Mouse (Mus musculus) right cerebral cortex, postnatal 4 days (tissue): Measurements from ENCODE around the gene Vgll4.

ENCODE experiments used
- DNase-seq: peaks from one replicate; pipeline ENCODE4 v3.0.0-alpha.2; 2022

Vgll4 gene

GRCm38 (mm10) chr6:114969213-114970120 lies at the start of gene Vgll4:
Gene Vgll4, minus strand, starts transcription at chr6:114969994.
- DNase-seq, result peak; percentile 81

GRCm38 (mm10) chr6:115015461-115015860 lies 45.7 kb upstream of the Vgll4 start:
- no peak for DNase-seq

GRCm38 (mm10) chr6:115013574-115013973 lies 43.8 kb upstream of the Vgll4 start:
- DNase-seq, result no peak

- no peak for DNase-seq
Measured at GRCm38 (mm10) chr6:115011792-115012191, 42.0 kb upstream of the Vgll4 start.

- no peak for DNase-seq
Measured at GRCm38 (mm10) chr6:115010815-115011214, 41.0 kb upstream of the Vgll4 start.

GRCm38 (mm10) chr6:115010304-115010703 lies 40.5 kb upstream of the Vgll4 start:
- no peak for DNase-seq

GRCm38 (mm10) chr6:115007728-115008127 lies 37.9 kb upstream of the Vgll4 start:
- peak; percentile 80 for DNase-seq

GRCm38 (mm10) chr6:115006948-115007347 lies 37.2 kb upstream of the Vgll4 start:
- no peak for DNase-seq

- no peak for DNase-seq
Measured at GRCm38 (mm10) chr6:115006065-115006464, 36.3 kb upstream of the Vgll4 start.

GRCm38 (mm10) chr6:115005351-115005890 lies 35.6 kb upstream of the Vgll4 start:
- DNase-seq, result no peak

- no peak for DNase-seq
Measured at GRCm38 (mm10) chr6:115004636-115005035, 34.8 kb upstream of the Vgll4 start.

- no peak for DNase-seq
Measured at GRCm38 (mm10) chr6:114998374-114999031, 28.7 kb upstream of the Vgll4 start.

- no peak for DNase-seq
Measured at GRCm38 (mm10) chr6:114997471-114997870, 27.7 kb upstream of the Vgll4 start.

GRCm38 (mm10) chr6:114996910-114997309 lies 27.1 kb upstream of the Vgll4 start:
- no peak for DNase-seq

- no peak for DNase-seq
Measured at GRCm38 (mm10) chr6:114994079-114994478, 24.3 kb upstream of the Vgll4 start.

GRCm38 (mm10) chr6:114993659-114994058 lies 23.9 kb upstream of the Vgll4 start:
- DNase-seq, result no peak

GRCm38 (mm10) chr6:114991909-114992308 lies 22.1 kb upstream of the Vgll4 start:
- DNase-seq, result no peak

- DNase-seq, result no peak
Measured at GRCm38 (mm10) chr6:114988619-114988980, 18.8 kb upstream of the Vgll4 start.

GRCm38 (mm10) chr6:114987966-114988618 lies 18.3 kb upstream of the Vgll4 start:
- no peak for DNase-seq

- DNase-seq, result no peak
Measured at GRCm38 (mm10) chr6:114982671-114983070, 12.9 kb upstream of the Vgll4 start.

- DNase-seq, result no peak
Measured at GRCm38 (mm10) chr6:114979715-114980114, 9.9 kb upstream of the Vgll4 start.

GRCm38 (mm10) chr6:114976915-114977419 lies 7.2 kb upstream of the Vgll4 start:
- DNase-seq, result peak; percentile 74

GRCm38 (mm10) chr6:114974331-114974730 lies 4.5 kb upstream of the Vgll4 start:
- no peak for DNase-seq
